Mouse (Mus musculus): ENCODE results near the gene Ski. TPM values are rescaled to one million over a fixed set of nuclear protein-coding genes. Genes with fewer than 3 reads are reported as not detected.
A peak's percentile ranks its signal among the peaks of the same experiment; 100 is the strongest.

The Ski gene
- total RNA-seq, 2 experiments from 2014 or later: 119 to 129 TPM

GRCm38 (mm10) chr4:155154986-155155385 lies 67.4 kb downstream of the Ski start:
- DNase-seq (ENCODE audit: extremely low spot score in 1 of 2, low spot score in 1 of 2): no peak

- no peak for DNase-seq (ENCODE audit: extremely low spot score in 1 of 2, low spot score in 1 of 2)
Observed at GRCm38 (mm10) chr4:155153389-155154072, 68.9 kb downstream of the Ski start.

- DNase-seq (ENCODE audit: extremely low spot score in 1 of 2, low spot score in 1 of 2): no peak
Observed at GRCm38 (mm10) chr4:155152476-155152875, 69.9 kb downstream of the Ski start.

- no peak for DNase-seq (ENCODE audit: extremely low spot score in 1 of 2, low spot score in 1 of 2)
Observed at GRCm38 (mm10) chr4:155151845-155152244, 70.5 kb downstream of the Ski start.

- DNase-seq (ENCODE audit: extremely low spot score in 1 of 2, low spot score in 1 of 2): no peak
Observed at GRCm38 (mm10) chr4:155151221-155151788, 71.1 kb downstream of the Ski start.

GRCm38 (mm10) chr4:155150276-155151113 lies 71.9 kb downstream of the Ski start:
- DNase-seq (ENCODE audit: extremely low spot score in 1 of 2, low spot score in 1 of 2): peak; percentile 47 to 53

GRCm38 (mm10) chr4:155149941-155150275 lies 72.5 kb downstream of the Ski start:
- no peak for DNase-seq (ENCODE audit: extremely low spot score in 1 of 2, low spot score in 1 of 2)

GRCm38 (mm10) chr4:155148910-155149698 lies 73.3 kb downstream of the Ski start:
- DNase-seq (ENCODE audit: extremely low spot score in 1 of 2, low spot score in 1 of 2): no peak

GRCm38 (mm10) chr4:155148453-155148852 lies 73.9 kb downstream of the Ski start:
- no peak for DNase-seq (ENCODE audit: extremely low spot score in 1 of 2, low spot score in 1 of 2)

GRCm38 (mm10) chr4:155146107-155146823 lies 76.1 kb downstream of the Ski start:
- DNase-seq (ENCODE audit: extremely low spot score in 1 of 2, low spot score in 1 of 2): no peak

- DNase-seq (ENCODE audit: extremely low spot score in 1 of 2, low spot score in 1 of 2): no peak
Observed at GRCm38 (mm10) chr4:155144548-155145180, 77.7 kb downstream of the Ski start.

- peak in 1 of 2 experiments; percentile 52 for DNase-seq (ENCODE audit: extremely low spot score in 1 of 2, low spot score in 1 of 2)
Observed at GRCm38 (mm10) chr4:155143871-155144502, 78.4 kb downstream of the Ski start.

- DNase-seq (ENCODE audit: extremely low spot score in 1 of 2, low spot score in 1 of 2): no peak
Observed at GRCm38 (mm10) chr4:155143411-155143810, 79.0 kb downstream of the Ski start.

GRCm38 (mm10) chr4:155142836-155143235 lies 79.6 kb downstream of the Ski start:
- DNase-seq (ENCODE audit: extremely low spot score in 1 of 2, low spot score in 1 of 2): no peak

GRCm38 (mm10) chr4:155140795-155141265 lies 81.6 kb downstream of the Ski start:
- no peak for DNase-seq (ENCODE audit: extremely low spot score in 1 of 2, low spot score in 1 of 2)

GRCm38 (mm10) chr4:155140150-155140549 lies 82.2 kb downstream of the Ski start:
- DNase-seq (ENCODE audit: extremely low spot score in 1 of 2, low spot score in 1 of 2): no peak

- DNase-seq (ENCODE audit: extremely low spot score in 1 of 2, low spot score in 1 of 2): no peak
Observed at GRCm38 (mm10) chr4:155139281-155140045, 82.9 kb downstream of the Ski start.

GRCm38 (mm10) chr4:155138451-155138850 lies 83.9 kb downstream of the Ski start:
- no peak for DNase-seq (ENCODE audit: extremely low spot score in 1 of 2, low spot score in 1 of 2)

All from layer of hippocampus, postnatal 25 days (tissue).